Mouse (Mus musculus): Measurements from ENCODE around the gene Psmd4. TPM values are rescaled to one million over a fixed set of nuclear protein-coding genes. Genes with fewer than 3 reads are reported as not detected.

Gene Psmd4
- polyA plus RNA-seq, 1 experiment: 169 TPM

DNA sequence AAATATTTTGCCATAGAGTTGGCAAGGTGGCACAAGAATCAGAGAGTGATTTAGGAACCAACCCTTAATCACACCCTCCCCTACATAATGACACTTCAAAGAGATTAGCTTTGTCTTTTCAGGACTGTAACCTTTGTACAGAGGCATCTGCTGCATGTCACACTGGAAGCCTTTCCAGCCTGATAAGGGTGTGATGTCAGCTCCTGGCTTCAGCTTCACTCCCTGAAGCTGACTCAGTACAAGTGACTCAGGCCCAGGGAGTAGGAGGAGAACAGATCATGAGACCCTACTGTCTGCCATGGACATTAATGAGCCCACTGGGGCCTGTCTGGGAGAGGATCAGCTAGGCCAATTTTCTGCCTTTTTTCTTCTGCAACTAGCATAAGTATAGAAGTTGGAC, 54.8 kb downstream of the Psmd4 start:
- H3K4me1 ChIP-seq: peaks cover 64% of the 10 kb centered on the region
- TF ChIP-seq GATA1 (IDR thresholded peaks at IDR 0.05; ENCODE audit: borderline replicate concordance, low read length) (peak; percentile 77; the same call in 2 of the 3 replicates), FLI1 (IDR thresholded peaks at IDR 0.05; ENCODE audit: low read length) (no peak)
- no peaks in the 10 kb centered on the region for H3K27me3 ChIP-seq (replicated peaks)
- H3K4me3 ChIP-seq (replicated peaks): peak overlapping the region; percentile 60
- peaks cover 80% of the 10 kb centered on the region for H3K36me3 ChIP-seq (replicated peaks; ENCODE audit: low read length)
- H3K9me3 ChIP-seq: no peaks in the 10 kb centered on the region

DNA sequence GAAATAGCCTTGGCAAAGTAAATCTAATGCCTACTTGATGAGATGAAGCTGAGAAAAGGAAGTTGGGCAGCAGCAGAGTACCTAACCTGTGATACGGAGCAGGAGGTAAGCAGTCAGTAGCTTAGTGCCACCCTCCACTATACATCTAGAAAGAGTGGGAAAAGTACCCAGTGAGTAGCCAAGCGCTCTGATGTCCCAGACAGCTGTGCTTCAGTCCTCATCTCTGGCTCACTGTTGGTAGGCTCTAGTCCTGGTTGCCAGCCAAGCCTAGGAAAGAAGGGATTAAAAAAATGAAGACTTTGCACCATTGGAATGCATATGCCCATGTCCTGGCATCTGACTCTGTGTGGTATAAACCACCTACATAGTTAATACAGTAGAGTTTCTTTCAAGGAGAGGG, 56.9 kb downstream of the Psmd4 start:
- H3K4me3 ChIP-seq (replicated peaks): no peak overlapping the region
- H3K27me3 ChIP-seq (replicated peaks): no peaks in the 10 kb centered on the region
- no peaks in the 10 kb centered on the region for H3K9me3 ChIP-seq
- peaks cover 82% of the 10 kb centered on the region for H3K4me1 ChIP-seq
- TF ChIP-seq FLI1 (IDR thresholded peaks at IDR 0.05; ENCODE audit: low read length): no peak
- no peak for TF ChIP-seq GATA1 (IDR thresholded peaks at IDR 0.05; ENCODE audit: borderline replicate concordance, low read length)
- peaks cover 81% of the 10 kb centered on the region for H3K36me3 ChIP-seq (replicated peaks; ENCODE audit: low read length)

GRCm38 (mm10) chr3:94984312-94984711, 58.1 kb downstream of the Psmd4 start:
- Histone ChIP-seq H3K4me3 (replicated peaks) (no peak overlapping the region), H3K36me3 (replicated peaks; ENCODE audit: low read length) (peaks cover 78% of the 10 kb centered on the region), H3K9me3 (no peaks in the 10 kb centered on the region), H3K27me3 (replicated peaks) (no peaks in the 10 kb centered on the region), H3K4me1 (peaks cover 85% of the 10 kb centered on the region)
- TF ChIP-seq FLI1 (IDR thresholded peaks at IDR 0.05; ENCODE audit: low read length) (no peak), GATA1 (IDR thresholded peaks at IDR 0.05; ENCODE audit: borderline replicate concordance, low read length) (no peak)

Other genes starting within 250 kb of the Psmd4 start
- gene Pogz, start 205.0 kb downstream of the Psmd4 start, polyA plus RNA-seq (2012; ENCODE audit: insufficient read depth, low replicate concordance): 18.3 and 29.1 TPM in 2 replicates
- gene Psmb4, start 155.7 kb downstream of the Psmd4 start, polyA plus RNA-seq (2012; ENCODE audit: insufficient read depth, low replicate concordance): 186 and 205 TPM in 2 replicates
- 14.7 and 28.8 TPM in 2 replicates for gene Selenbp1, start 109.6 kb downstream of the Psmd4 start, polyA plus RNA-seq (2012; ENCODE audit: insufficient read depth, low replicate concordance)
- 0.45 TPM in 1 of 2 replicates, not detected in the other for gene Rfx5, start 88.5 kb downstream of the Psmd4 start, polyA plus RNA-seq (2012; ENCODE audit: insufficient read depth, low replicate concordance)
- gene Pi4kb, start 67.9 kb downstream of the Psmd4 start, polyA plus RNA-seq (2012; ENCODE audit: insufficient read depth, low replicate concordance): 1.4 and 2.1 TPM in 2 replicates
- gene Zfp687, start 27.2 kb downstream of the Psmd4 start, polyA plus RNA-seq (2012; ENCODE audit: insufficient read depth, low replicate concordance): 13.6 and 16.9 TPM in 2 replicates
- gene Pip5k1a, start 64.3 kb upstream of the Psmd4 start, polyA plus RNA-seq (2012; ENCODE audit: insufficient read depth, low replicate concordance): 6.3 and 16.2 TPM in 2 replicates
- gene Vps72, start 68.4 kb upstream of the Psmd4 start, polyA plus RNA-seq (2012; ENCODE audit: insufficient read depth, low replicate concordance): 231 and 749 TPM in 2 replicates
- gene Tmod4, start 81.9 kb upstream of the Psmd4 start, polyA plus RNA-seq (2012; ENCODE audit: insufficient read depth, low replicate concordance): not detected in 2 replicates
- 5.8 and 7.2 TPM in 2 replicates for gene Scnm1, start 91.4 kb upstream of the Psmd4 start, polyA plus RNA-seq (2012; ENCODE audit: insufficient read depth, low replicate concordance)
- gene Lysmd1, start 91.5 kb upstream of the Psmd4 start, polyA plus RNA-seq (2012; ENCODE audit: insufficient read depth, low replicate concordance): 3.8 and 5.1 TPM in 2 replicates
- 34.2 TPM in 1 of 2 replicates, not detected in the other for gene Tnfaip8l2, start 99.7 kb upstream of the Psmd4 start, polyA plus RNA-seq (2012; ENCODE audit: insufficient read depth, low replicate concordance)
- gene Sema6c, start 117.8 kb upstream of the Psmd4 start, polyA plus RNA-seq (2012; ENCODE audit: insufficient read depth, low replicate concordance): 1.2 and 4.0 TPM in 2 replicates
- gene Gabpb2, start 175.3 kb upstream of the Psmd4 start, polyA plus RNA-seq (2012; ENCODE audit: insufficient read depth, low replicate concordance): 0.60 TPM in 1 of 2 replicates, not detected in the other
- 183 and 363 TPM in 2 replicates for gene Cdc42se1, start 186.1 kb upstream of the Psmd4 start, polyA plus RNA-seq (2012; ENCODE audit: insufficient read depth, low replicate concordance)
- gene Mllt11, start 189.6 kb upstream of the Psmd4 start, polyA plus RNA-seq (2012; ENCODE audit: insufficient read depth, low replicate concordance): 10.4 and 11.3 TPM in 2 replicates
- gene Gm128, start 199.0 kb upstream of the Psmd4 start, polyA plus RNA-seq (2012; ENCODE audit: insufficient read depth, low replicate concordance): 1.7 and 3.7 TPM in 2 replicates
- 0.30 TPM in 1 of 2 replicates, not detected in the other for gene Bnipl, start 208.6 kb upstream of the Psmd4 start, polyA plus RNA-seq (2012; ENCODE audit: insufficient read depth, low replicate concordance)
- 517 and 1,363 TPM in 2 replicates for gene Mindy1, start 238.7 kb upstream of the Psmd4 start, polyA plus RNA-seq (2012; ENCODE audit: insufficient read depth, low replicate concordance)
- 5.2 and 6.0 TPM in 2 replicates for gene Prune1, start 239.5 kb upstream of the Psmd4 start, polyA plus RNA-seq (2012; ENCODE audit: insufficient read depth, low replicate concordance)